Mouse (Mus musculus): Measurements from ENCODE around the gene Nol4l.

Gene Nol4l

GRCm38 (mm10) chr2:153444254-153445136 lies 85.3 kb downstream of the Nol4l start:
- no peak for DNase-seq (ENCODE audit: low spot score)

GRCm38 (mm10) chr2:153443434-153444240 lies 86.1 kb downstream of the Nol4l start:
- DNase-seq (ENCODE audit: low spot score), result no peak

GRCm38 (mm10) chr2:153442720-153443119 lies 87.1 kb downstream of the Nol4l start:
- no peak for DNase-seq (ENCODE audit: low spot score)

- DNase-seq (ENCODE audit: low spot score), result no peak
Observed at GRCm38 (mm10) chr2:153441228-153441627, 88.5 kb downstream of the Nol4l start.

GRCm38 (mm10) chr2:153440755-153441154 lies 89.0 kb downstream of the Nol4l start:
- DNase-seq (ENCODE audit: low spot score), result no peak

- DNase-seq (ENCODE audit: low spot score), result no peak
Observed at GRCm38 (mm10) chr2:153437306-153437659, 92.5 kb downstream of the Nol4l start.

- no peak for DNase-seq (ENCODE audit: low spot score)
Observed at GRCm38 (mm10) chr2:153436641-153437305, 93.0 kb downstream of the Nol4l start.

GRCm38 (mm10) chr2:153434880-153435831 lies 94.6 kb downstream of the Nol4l start:
- no peak for DNase-seq (ENCODE audit: low spot score)

GRCm38 (mm10) chr2:153433859-153434258 lies 95.9 kb downstream of the Nol4l start:
- DNase-seq (ENCODE audit: low spot score), result no peak

GRCm38 (mm10) chr2:153432492-153432891 lies 97.3 kb downstream of the Nol4l start:
- no peak for DNase-seq (ENCODE audit: low spot score)

GRCm38 (mm10) chr2:153430571-153430970 lies 99.2 kb downstream of the Nol4l start:
- no peak for DNase-seq (ENCODE audit: low spot score)

- DNase-seq (ENCODE audit: low spot score), result no peak
Observed at GRCm38 (mm10) chr2:153428485-153428884, 101.3 kb downstream of the Nol4l start.

- DNase-seq (ENCODE audit: low spot score), result no peak
Observed at GRCm38 (mm10) chr2:153426931-153427330, 102.8 kb downstream of the Nol4l start.

- peak; percentile 51 for DNase-seq (ENCODE audit: low spot score)
Observed at GRCm38 (mm10) chr2:153425998-153426670, 103.6 kb downstream of the Nol4l start.

GRCm38 (mm10) chr2:153425124-153425844 lies 104.5 kb downstream of the Nol4l start:
- no peak for DNase-seq (ENCODE audit: low spot score)

GRCm38 (mm10) chr2:153424557-153424956 lies 105.2 kb downstream of the Nol4l start:
- no peak for DNase-seq (ENCODE audit: low spot score)

- DNase-seq (ENCODE audit: low spot score), result no peak
Observed at GRCm38 (mm10) chr2:153423113-153423512, 106.7 kb downstream of the Nol4l start.

GRCm38 (mm10) chr2:153422051-153422450 lies 107.7 kb downstream of the Nol4l start:
- DNase-seq (ENCODE audit: low spot score), result no peak

GRCm38 (mm10) chr2:153421233-153421632 lies 108.5 kb downstream of the Nol4l start:
- no peak for DNase-seq (ENCODE audit: low spot score)

- DNase-seq (ENCODE audit: low spot score), result no peak
Observed at GRCm38 (mm10) chr2:153418381-153418780, 111.4 kb downstream of the Nol4l start.
